Mouse (Mus musculus) spleen, adult 2 months (tissue): ENCODE measurements around the gene Tex12. TPM values are rescaled to one million over a fixed set of nuclear protein-coding genes. Genes with fewer than 3 reads are reported as not detected.

ENCODE experiments used
- DNase-seq, 2 experiments: peaks; one replicate each; pipeline versions ENCODE4 v3.0.0 to v3.0.0-alpha.2; 2012 to 2021; ENCODE audit warnings: low spot score in 2 of 2, low read depth in 1 of 2
- H3K27ac ChIP-seq: fragments of 200-500 bp; 2 replicates; pipeline ENCODE4 v1.5.1; 2012; ENCODE audit warnings: low read length, inconsistent platforms; ENCODE audit not compliant: insufficient read depth
- H3K27me3 ChIP-seq: fragments of 200-500 bp; 2 replicates; pipeline ENCODE4 v1.6.1; 2012; ENCODE audit warnings: mild to moderate bottlenecking, moderate library complexity, low read length, inconsistent platforms; ENCODE audit not compliant: control insufficient read depth, insufficient read depth
- H3K36me3 ChIP-seq: fragments of 200-500 bp; 2 replicates; pipeline ENCODE4 v1.6.1; 2012; ENCODE audit warnings: mild to moderate bottlenecking, low read length, inconsistent platforms; ENCODE audit not compliant: control insufficient read depth, insufficient read depth
- H3K4me1 ChIP-seq: fragments of 200-500 bp; 2 replicates; pipeline ENCODE4 v1.6.1; 2011; ENCODE audit warnings: inconsistent platforms; ENCODE audit not compliant: control insufficient read depth, insufficient read depth, insufficient read length
- H3K4me3 ChIP-seq: fragments of 200-500 bp; 2 replicates; pipeline ENCODE4 v1.5.1; 2011; ENCODE audit warnings: mild to moderate bottlenecking, inconsistent platforms; ENCODE audit not compliant: insufficient read depth, insufficient read length; ENCODE audit errors: extremely low read depth
- CTCF ChIP-seq: fragments of 200-500 bp; IDR thresholded peaks from 2 replicates; pipeline ENCODE4 v1.5.1; 2011; ENCODE audit warnings: mild to moderate bottlenecking, inconsistent platforms; ENCODE audit not compliant: insufficient read depth, insufficient read length, insufficient replicate concordance; ENCODE audit errors: extremely low read depth
- POLR2A ChIP-seq: fragments of 200-500 bp; IDR thresholded peaks from 2 replicates; pipeline ENCODE4 v1.6.1; 2011; ENCODE audit warnings: low read depth, low read length, inconsistent platforms
- WGBS: fragments of 180-500 bp; shearing (Covaris S2); methylation state at CpG from one replicate; pipeline ENCODE4 v1.1.7; 2018; 5-methylcytosine and 5-hydroxymethylcytosine counted together
- polyA plus RNA-seq: library from polyadenylated mRNA; depleted of rRNA; stranded (reverse); fragments of >200 nt; gene quantifications from 2 replicates; pipeline ENCODE4 v1.2.3, GENCODE M21; 2012; rRNA removed

Gene Tex12
- polyA plus RNA-seq, 1 experiment: not detected

DNA sequence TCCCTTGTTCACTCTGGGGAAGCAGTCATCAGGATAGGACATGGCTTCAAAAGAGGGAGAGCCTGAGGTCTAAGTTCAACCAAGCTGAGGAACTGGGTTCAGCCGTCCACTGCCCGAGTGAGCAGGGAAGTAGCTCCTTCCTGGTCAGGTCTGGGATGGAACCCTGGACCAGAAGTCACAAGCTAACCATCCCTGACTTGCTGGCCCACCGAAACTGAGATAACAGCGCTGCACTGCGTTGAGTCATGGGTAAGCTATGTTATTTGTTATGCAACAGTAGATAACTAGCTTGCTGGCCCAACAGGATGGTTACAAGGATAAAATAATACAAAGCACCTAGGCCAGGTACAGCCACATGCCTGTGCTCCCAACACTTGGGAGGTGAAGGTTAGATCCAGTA, 45.7 kb downstream of the Tex12 start:
- Histone ChIP-seq H3K27me3 (no peaks in the 10 kb centered on the region), H3K36me3 (no peaks in the 10 kb centered on the region), H3K4me1 (no peaks in the 10 kb centered on the region), H3K4me3 (no peak overlapping the region), H3K27ac (no peak overlapping the region)
- no peak for DNase-seq
- WGBS: 87% methylated on average over 5 of the region's 5 CpGs
- TF ChIP-seq POLR2A (no peak), CTCF (no peak)

DNA sequence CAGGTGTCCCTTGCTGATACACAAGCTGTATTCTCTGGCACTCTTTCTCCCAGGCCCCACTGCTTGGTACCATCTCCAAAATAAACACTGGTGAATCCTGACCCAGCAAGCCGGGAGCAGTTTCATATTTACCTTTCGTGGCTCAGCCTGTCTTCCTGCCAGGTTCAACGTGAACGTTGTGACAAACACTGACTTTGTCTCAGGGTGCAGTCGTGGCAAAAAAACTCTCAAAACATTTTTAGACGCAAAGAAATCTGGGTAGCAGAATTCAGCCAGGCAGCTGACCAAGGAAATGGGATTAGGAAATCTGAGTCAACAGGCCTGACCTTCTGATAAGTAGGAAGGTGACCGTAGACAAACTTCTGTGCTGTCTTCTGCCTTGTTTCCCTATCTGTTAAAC, 53.6 kb downstream of the Tex12 start:
- no peaks in the 10 kb centered on the region for H3K4me1 ChIP-seq
- TF ChIP-seq CTCF (no peak), POLR2A (no peak)
- no peak overlapping the region for H3K4me3 ChIP-seq
- DNase-seq: no peak
- H3K27ac ChIP-seq: no peak overlapping the region
- 70% methylated on average over 7 of the region's 7 CpGs for WGBS
- no peaks in the 10 kb centered on the region for H3K36me3 ChIP-seq
- H3K27me3 ChIP-seq: no peaks in the 10 kb centered on the region

Other genes starting within 250 kb of the Tex12 start
- 37.2 and 65.1 TPM in 2 replicates for gene Rpl10-ps3, start 216.4 kb downstream of the Tex12 start, polyA plus RNA-seq
- gene Plet1, start 66.8 kb downstream of the Tex12 start, polyA plus RNA-seq: 0.14 TPM in 2 replicates
- 27.8 and 56.4 TPM in 2 replicates for gene Pts, start 32.6 kb downstream of the Tex12 start, polyA plus RNA-seq
- gene Il18, start 6.5 kb downstream of the Tex12 start, polyA plus RNA-seq: 10.7 and 12.6 TPM in 2 replicates
- 0.54 and 0.62 TPM in 2 replicates for gene Bco2, start 6.1 kb downstream of the Tex12 start, polyA plus RNA-seq
- 70.6 and 73.2 TPM in 2 replicates for gene Sdhd, start 42.5 kb upstream of the Tex12 start, polyA plus RNA-seq
- 39.0 and 67.3 TPM in 2 replicates for gene Timm8b, start 42.6 kb upstream of the Tex12 start, polyA plus RNA-seq
- 0.07 and 0.18 TPM in 2 replicates for gene Pih1d2, start 56.0 kb upstream of the Tex12 start, polyA plus RNA-seq
- 4.0 and 4.4 TPM in 2 replicates for gene Nkapd1, start 56.1 kb upstream of the Tex12 start, polyA plus RNA-seq
- gene Dlat, start 98.5 kb upstream of the Tex12 start, polyA plus RNA-seq: 4.9 and 5.2 TPM in 2 replicates
- gene Dixdc1, start 178.2 kb upstream of the Tex12 start, polyA plus RNA-seq: 0.35 and 0.73 TPM in 2 replicates
- gene 2310030G06Rik, start 185.2 kb upstream of the Tex12 start, polyA plus RNA-seq: 0.71 and 0.94 TPM in 2 replicates
- gene Cryab, start 190.0 kb upstream of the Tex12 start, polyA plus RNA-seq: 13.5 and 19.8 TPM in 2 replicates
- gene Hspb2, start 191.0 kb upstream of the Tex12 start, polyA plus RNA-seq: 5.4 and 6.0 TPM in 2 replicates
- gene Fdxacb1, start 206.9 kb upstream of the Tex12 start, polyA plus RNA-seq: 2.6 and 3.2 TPM in 2 replicates
- gene Alg9, start 213.7 kb upstream of the Tex12 start, polyA plus RNA-seq: 10.4 and 12.3 TPM in 2 replicates
- 9.2 and 10.5 TPM in 2 replicates for gene 1110032A03Rik, start 214.2 kb upstream of the Tex12 start, polyA plus RNA-seq